Mouse (Mus musculus) megakaryocyte, embryonic 14.5 days (primary cell): ENCODE measurements around the gene Brinp1.

Experiments used
- FLI1 ChIP-seq: IDR thresholded peaks from 2 replicates; pipeline ENCODE4 v1.6.1; 2012; ENCODE audit warnings: low read length, inconsistent platforms, mixed read lengths
- GATA1 ChIP-seq: IDR thresholded peaks from 3 replicates; pipeline ENCODE4 v1.6.1; 2012; ENCODE audit warnings: mixed read lengths, low read length, inconsistent platforms, borderline replicate concordance

- no peak for TF ChIP-seq GATA1
- no peak for TF ChIP-seq FLI1
Measured at GRCm38 (mm10) chr4:68930022-68930421, 24.2 kb downstream of the Brinp1 start.
